Mouse (Mus musculus) midbrain, embryonic 14.5 days (tissue): ENCODE measurements around the gene Podn. TPM values are rescaled to one million over a fixed set of nuclear protein-coding genes. Genes with fewer than 3 reads are reported as not detected.
A peak's percentile ranks its signal among the peaks of the same experiment; 100 is the strongest.

ENCODE experiments used
- ATAC-seq: fragments of 200-750 bp; cut with Nextera tagmentation; 2 replicates; pipeline ENCODE4 v1.8.0; 2017; ENCODE audit warnings: moderate number of reproducible peaks, moderate library complexity; ENCODE audit not compliant: low FRiP score, low TSS enrichment
- DNase-seq: peaks from one replicate; pipeline ENCODE4 v3.0.0-alpha.2; 2015
- H3K27ac ChIP-seq: fragments of 300-500 bp; sonication (generic); replicated peaks from 2 replicates; pipeline ENCODE4 v1.5.1; 2014; ENCODE audit warnings: mild to moderate bottlenecking, low read depth, low read length, moderate library complexity
- H3K27me3 ChIP-seq: fragments of 300-500 bp; sonication (generic); 2 replicates; pipeline ENCODE4 v1.6.1; 2014; ENCODE audit warnings: low read length, control low read depth, mixed read lengths; ENCODE audit not compliant: control insufficient read depth, insufficient read depth
- H3K36me3 ChIP-seq: fragments of 300-500 bp; sonication (generic); 2 replicates; pipeline ENCODE4 v1.6.1; 2014; ENCODE audit warnings: low read length, control low read depth; ENCODE audit not compliant: control insufficient read depth, insufficient read depth
- H3K4me1 ChIP-seq: fragments of 300-500 bp; sonication (generic); 2 replicates; pipeline ENCODE4 v1.6.1; 2014; ENCODE audit warnings: mild to moderate bottlenecking, antibody characterized with exemption, low read length, control low read depth; ENCODE audit not compliant: control insufficient read depth, insufficient read depth
- H3K4me2 ChIP-seq: fragments of 300-500 bp; sonication (generic); 2 replicates; pipeline ENCODE4 v1.6.1; 2014; ENCODE audit warnings: mild to moderate bottlenecking, low read length, moderate library complexity
- H3K4me3 ChIP-seq: fragments of 300-500 bp; sonication (generic); replicated peaks from 2 replicates; pipeline ENCODE4 v1.5.1; 2014; ENCODE audit warnings: low read depth, low read length
- H3K9ac ChIP-seq: fragments of 300-500 bp; sonication (generic); replicated peaks from 2 replicates; pipeline ENCODE4 v1.6.1; 2014; ENCODE audit warnings: mild to moderate bottlenecking, low read length, moderate library complexity
- H3K9me3 ChIP-seq: fragments of 300-500 bp; sonication (generic); 2 replicates; pipeline ENCODE4 v1.6.1; 2016; ENCODE audit warnings: low read length, control low read depth, mixed read lengths; ENCODE audit not compliant: control insufficient read depth
- WGBS: fragments of 180-500 bp; shearing (Covaris S2); extraction: QIAGEN DNeasy Blood & Tissue Kit; methylation state at CpG from one replicate; pipeline ENCODE4 v1.1.7; 2014; 5-methylcytosine and 5-hydroxymethylcytosine counted together
- polyA plus RNA-seq: library from polyadenylated mRNA; unstranded; fragments of >200 nt; fragmentation: Nextera tagmentation; extraction: Ambion mirVana; gene quantifications from 2 replicates; pipeline ENCODE4 v1.2.1, GENCODE M21; 2014

The Podn gene
- polyA plus RNA-seq, 1 experiment from 2014 or later, result 0.12 TPM

DNA sequence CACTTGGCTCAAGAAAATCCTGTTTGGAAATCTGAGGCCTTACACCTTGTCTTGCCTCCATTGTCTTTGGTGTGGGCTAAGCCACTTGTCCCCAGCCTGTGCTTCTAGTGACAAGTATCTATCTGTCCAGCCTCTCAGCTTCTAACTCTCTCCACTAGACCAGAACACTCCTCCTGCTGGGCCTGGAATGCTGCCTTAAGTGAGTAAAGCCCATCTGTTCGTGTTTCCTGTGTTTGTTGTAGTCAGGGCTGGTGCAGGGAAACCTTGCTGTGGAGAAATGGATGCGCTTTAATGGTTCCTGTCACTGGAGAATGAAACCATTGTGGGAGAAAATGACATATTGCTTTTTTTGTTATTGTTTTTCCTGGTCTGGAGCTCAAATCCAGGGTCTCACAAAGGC lies 116.7 kb downstream of the Podn start:
- ATAC-seq, result no peak
- Histone ChIP-seq H3K36me3 (no peaks in the 10 kb centered on the region), H3K9me3 (no peaks in the 10 kb centered on the region), H3K4me1 (no peaks in the 10 kb centered on the region), H3K27ac (no peak overlapping the region), H3K27me3 (no peaks in the 10 kb centered on the region), H3K9ac (no peak overlapping the region), H3K4me3 (no peak overlapping the region), H3K4me2 (no peak overlapping the region)
- no peak for DNase-seq
- 42% methylated on average over 2 of the region's 2 CpGs for WGBS

DNA sequence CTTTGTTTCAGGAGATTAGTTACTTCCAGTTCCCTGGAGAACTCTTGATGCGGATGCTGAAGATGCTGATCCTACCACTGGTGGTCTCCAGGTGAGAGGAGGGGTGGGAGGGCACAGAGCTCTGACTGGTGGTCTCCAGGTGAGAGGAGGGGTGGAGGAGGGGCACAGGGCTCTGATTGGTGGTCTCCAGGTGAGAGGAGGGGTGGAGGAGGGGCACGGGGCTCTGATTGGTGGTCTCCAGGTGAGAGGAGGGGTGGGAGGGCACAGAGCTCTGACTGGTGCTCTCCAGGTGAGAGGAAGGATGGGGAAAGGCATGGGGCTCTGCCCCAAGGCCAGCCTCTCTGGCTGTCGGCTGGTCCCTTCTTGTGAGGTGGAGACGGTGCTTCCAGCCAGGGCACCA lies 118.7 kb downstream of the Podn start:
- no peak overlapping the region for H3K27ac ChIP-seq
- no peaks in the 10 kb centered on the region for H3K4me1 ChIP-seq
- H3K4me3 ChIP-seq, result no peak overlapping the region
- no peaks in the 10 kb centered on the region for H3K27me3 ChIP-seq
- WGBS, result 64% methylated on average over 4 of the region's 4 CpGs
- H3K36me3 ChIP-seq, result no peaks in the 10 kb centered on the region
- no peak for ATAC-seq
- H3K9ac ChIP-seq, result no peak overlapping the region
- no peak for DNase-seq
- no peak overlapping the region for H3K4me2 ChIP-seq
- no peaks in the 10 kb centered on the region for H3K9me3 ChIP-seq

DNA sequence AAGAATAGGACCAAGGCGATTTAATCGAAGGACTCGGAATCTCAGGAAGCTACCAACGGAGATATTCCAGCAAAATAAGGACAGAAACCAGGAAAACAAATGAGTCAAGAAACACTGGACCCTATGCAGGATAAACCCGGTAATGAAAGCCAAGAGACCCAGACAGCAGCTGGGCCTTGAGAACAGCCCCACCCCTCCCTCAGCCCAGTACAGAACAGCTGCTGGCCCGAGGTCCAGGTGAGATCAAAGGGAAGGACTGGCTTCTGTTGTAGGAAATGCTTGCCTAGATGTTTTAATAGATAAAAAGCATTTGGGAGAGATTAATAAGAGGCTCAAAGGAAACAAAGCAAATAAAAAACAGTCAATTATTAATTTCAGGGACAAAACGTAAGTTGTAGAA lies 121.2 kb downstream of the Podn start:
- Histone ChIP-seq H3K4me3 (no peak overlapping the region), H3K9me3 (no peaks in the 10 kb centered on the region), H3K27me3 (no peaks in the 10 kb centered on the region), H3K4me2 (no peak overlapping the region), H3K36me3 (no peaks in the 10 kb centered on the region), H3K9ac (no peak overlapping the region), H3K27ac (no peak overlapping the region), H3K4me1 (no peaks in the 10 kb centered on the region)
- 76% methylated on average over 7 of the region's 7 CpGs for WGBS
- no peak for DNase-seq
- ATAC-seq, result no peak

DNA sequence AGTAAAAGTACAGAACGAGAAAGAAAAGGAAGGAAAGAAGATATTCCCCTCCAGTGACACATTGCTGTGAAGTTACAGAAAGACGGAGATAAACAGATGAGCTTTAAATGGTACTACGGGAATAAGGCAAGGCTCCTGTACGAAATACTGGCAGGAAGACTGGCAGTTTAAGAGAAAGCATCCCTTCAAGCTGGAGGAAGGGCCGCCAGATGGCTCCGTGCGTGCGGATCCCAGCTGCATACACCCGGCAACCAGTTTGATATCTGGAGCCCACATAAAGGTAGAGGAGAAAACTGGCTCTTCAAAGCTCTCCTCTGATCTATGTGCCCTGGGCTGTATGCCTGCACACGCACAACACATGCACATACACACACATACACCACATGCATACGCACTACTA lies 121.7 kb downstream of the Podn start:
- Histone ChIP-seq H3K4me2 (no peak overlapping the region), H3K36me3 (no peaks in the 10 kb centered on the region), H3K4me1 (no peaks in the 10 kb centered on the region), H3K9me3 (no peaks in the 10 kb centered on the region), H3K27me3 (no peaks in the 10 kb centered on the region), H3K9ac (no peak overlapping the region), H3K4me3 (no peak overlapping the region), H3K27ac (no peak overlapping the region)
- ATAC-seq (no peak), DNase-seq (peak; percentile 31)
- 70% methylated on average over 11 of the region's 11 CpGs for WGBS

DNA sequence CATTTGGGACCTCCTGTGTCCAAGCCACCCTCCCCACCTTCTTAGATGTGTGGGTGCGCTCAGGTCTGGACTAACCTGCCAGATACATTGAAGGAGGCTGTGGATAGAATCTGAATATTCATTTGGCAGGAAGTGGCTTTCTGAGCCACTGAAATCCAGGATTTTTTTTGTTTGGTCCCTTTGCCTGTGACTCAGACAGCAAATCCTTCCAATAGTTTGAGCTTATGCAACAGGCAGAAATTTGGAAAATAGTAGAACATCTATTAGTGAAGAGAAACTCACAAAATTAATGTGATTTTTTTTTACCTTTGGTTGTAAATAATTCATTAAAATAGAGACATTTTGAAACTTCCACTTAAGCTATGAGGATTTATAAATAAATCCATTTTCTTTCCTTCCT lies 125.1 kb downstream of the Podn start:
- no peak for ATAC-seq
- no peak overlapping the region for H3K27ac ChIP-seq
- no peak overlapping the region for H3K9ac ChIP-seq
- no peak overlapping the region for H3K4me3 ChIP-seq
- H3K4me2 ChIP-seq, result no peak overlapping the region
- H3K27me3 ChIP-seq, result no peaks in the 10 kb centered on the region
- no peaks in the 10 kb centered on the region for H3K9me3 ChIP-seq
- no peaks in the 10 kb centered on the region for H3K36me3 ChIP-seq
- no peak for DNase-seq
- H3K4me1 ChIP-seq, result no peaks in the 10 kb centered on the region
- 90% methylated on average over 1 of the region's 1 CpGs for WGBS

DNA sequence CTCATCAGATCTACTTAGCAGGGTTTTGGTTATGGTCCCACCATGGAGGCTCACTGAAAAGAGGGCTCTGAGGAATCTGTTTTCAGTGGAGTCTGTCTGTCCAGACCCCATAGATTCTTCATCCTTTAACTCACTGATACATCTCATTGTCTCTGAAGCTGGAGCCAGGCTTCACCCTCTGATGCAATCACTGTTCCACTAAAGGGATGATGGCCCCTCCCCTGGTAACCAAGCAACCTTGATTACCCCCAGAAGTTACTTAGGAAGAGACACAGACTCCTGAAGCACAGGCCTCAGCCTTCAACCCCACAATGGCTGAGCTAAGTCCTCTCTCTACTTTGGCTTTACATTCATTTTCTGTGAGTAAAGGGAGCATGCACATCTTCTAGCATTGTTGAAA lies 126.5 kb downstream of the Podn start:
- no peak overlapping the region for H3K9ac ChIP-seq
- no peak overlapping the region for H3K4me2 ChIP-seq
- no peak overlapping the region for H3K4me3 ChIP-seq
- no peaks in the 10 kb centered on the region for H3K9me3 ChIP-seq
- no peaks in the 10 kb centered on the region for H3K36me3 ChIP-seq
- H3K27ac ChIP-seq, result no peak overlapping the region
- H3K4me1 ChIP-seq, result no peaks in the 10 kb centered on the region
- no peak for DNase-seq
- no peak for ATAC-seq
- no peaks in the 10 kb centered on the region for H3K27me3 ChIP-seq

DNA sequence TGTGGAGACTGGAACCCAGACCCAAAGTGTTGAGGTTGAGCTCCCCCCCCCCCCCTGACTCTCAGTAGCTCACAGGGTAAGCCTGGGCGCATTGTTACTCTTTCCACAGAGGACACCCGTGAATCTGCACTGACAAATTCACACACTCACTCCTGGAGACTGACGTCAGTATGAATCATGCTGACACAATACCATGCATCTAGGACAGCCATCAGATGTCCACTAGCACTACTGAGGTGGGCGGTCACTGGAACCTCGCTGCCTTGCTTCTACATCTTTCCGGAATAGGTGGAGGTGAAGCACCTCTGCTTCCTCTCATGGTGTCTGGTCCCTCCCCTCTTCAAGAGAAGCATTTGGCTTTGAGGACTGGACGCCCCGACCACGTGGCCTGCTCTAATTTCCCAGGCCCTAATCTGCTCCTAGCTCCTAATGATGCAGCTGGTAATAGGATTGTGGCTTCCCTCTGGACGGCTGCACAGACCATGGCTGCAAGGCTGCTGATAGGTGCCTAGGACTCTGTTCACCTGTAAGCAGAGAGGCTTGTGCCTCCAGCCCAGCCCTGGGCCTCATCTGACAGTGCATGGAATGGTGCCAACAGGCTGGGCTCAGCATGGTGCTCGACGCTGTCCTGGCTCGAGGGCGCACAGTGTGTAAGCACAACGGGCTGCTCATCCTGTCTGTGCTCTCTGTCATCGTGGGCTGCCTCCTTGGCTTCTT lies 128.1 kb downstream of the Podn start, which contains the start of gene Slc1a7:
Slc1a7 (plus strand) TSS at position 367 of the 717 bp plus-strand sequence.
- Histone ChIP-seq H3K9me3 (no peaks in the 10 kb centered on the region), H3K4me2 (no peak within 1 kb of the TSS), H3K4me1 (no peaks in the 10 kb centered on the region), H3K36me3 (no peaks in the 10 kb centered on the region), H3K4me3 (no peak within 1 kb of the TSS), H3K27ac (no peak within 1 kb of the TSS), H3K9ac (no peak within 1 kb of the TSS), H3K27me3 (no peaks in the 10 kb centered on the region)
- no peak for DNase-seq
- WGBS, result 80% methylated on average over 16 of the region's 16 CpGs
- ATAC-seq, result no peak

DNA sequence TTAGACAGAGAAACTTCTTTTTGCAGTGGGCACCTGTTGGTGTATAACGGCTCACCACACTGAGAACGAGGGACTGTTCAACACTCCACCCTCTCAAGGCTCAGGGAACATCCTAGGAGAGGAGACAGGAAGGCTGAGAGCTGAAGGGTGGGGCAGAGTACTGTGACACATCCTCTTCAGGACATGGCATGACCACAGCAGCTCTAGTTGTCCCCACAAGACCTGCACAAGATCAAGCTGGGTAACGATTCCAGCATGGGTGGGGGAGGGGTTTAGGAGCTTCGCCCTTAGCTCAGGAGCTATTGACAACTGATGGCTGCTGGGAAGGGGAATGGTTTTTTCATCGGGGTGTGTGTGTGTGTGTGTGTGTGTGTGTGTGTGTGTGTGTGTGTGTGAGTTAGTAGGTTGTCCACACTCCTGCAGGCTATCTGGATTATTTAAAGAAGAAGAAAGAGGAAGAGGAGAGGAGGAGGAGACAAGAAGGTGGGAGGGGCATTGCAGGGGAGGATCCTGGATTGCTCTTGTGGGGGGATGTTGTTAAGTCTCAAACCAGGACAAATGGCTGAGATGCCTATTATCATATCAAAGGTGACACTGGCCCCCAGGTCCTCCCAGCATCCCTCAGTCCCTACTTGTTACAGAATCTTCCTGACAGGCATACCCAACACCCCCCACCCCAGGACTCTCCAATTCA lies 129.7 kb downstream of the Podn start:
- Histone ChIP-seq H3K4me2 (no peak overlapping the region), H3K9ac (no peak overlapping the region), H3K27ac (no peak overlapping the region), H3K36me3 (no peaks in the 10 kb centered on the region), H3K4me3 (no peak overlapping the region), H3K27me3 (no peaks in the 10 kb centered on the region), H3K9me3 (no peaks in the 10 kb centered on the region), H3K4me1 (no peaks in the 10 kb centered on the region)
- ATAC-seq (no peak), DNase-seq (no peak)
- 59% methylated on average over 5 of the region's 5 CpGs for WGBS
